Mouse (Mus musculus) right cerebral cortex, adult 2 months (tissue): Measurements from ENCODE around the gene Olfr1444.

Source experiments
- DNase-seq, 2 experiments: peaks; one replicate each; pipeline ENCODE4 v3.0.0; 2021 to 2022; ENCODE audit warnings: low spot score in 2 of 2

The Olfr1444 gene

DNA sequence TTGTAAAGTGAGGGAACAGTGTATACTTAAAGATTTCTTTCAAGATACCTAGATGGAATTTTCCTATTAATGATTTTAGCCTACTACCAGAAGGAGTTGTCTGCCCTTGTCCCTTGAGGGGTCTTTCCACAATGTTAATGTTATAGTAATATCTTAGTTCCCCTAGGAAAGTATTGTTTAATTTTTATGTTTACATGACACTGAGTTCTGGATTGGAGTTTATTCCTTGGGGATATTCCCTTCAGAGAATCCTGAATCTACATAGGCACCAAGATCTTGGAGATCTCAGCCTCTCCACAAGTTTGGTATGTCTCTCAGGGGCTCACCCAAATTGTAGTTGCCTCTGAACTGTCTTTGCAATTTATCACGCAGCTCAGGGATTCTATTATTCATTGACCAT, at the start of gene Olfr1444:
Gene Olfr1444, plus strand, starts transcription at position 301 of the 400 bp plus-strand sequence.
- no peak for DNase-seq

DNA sequence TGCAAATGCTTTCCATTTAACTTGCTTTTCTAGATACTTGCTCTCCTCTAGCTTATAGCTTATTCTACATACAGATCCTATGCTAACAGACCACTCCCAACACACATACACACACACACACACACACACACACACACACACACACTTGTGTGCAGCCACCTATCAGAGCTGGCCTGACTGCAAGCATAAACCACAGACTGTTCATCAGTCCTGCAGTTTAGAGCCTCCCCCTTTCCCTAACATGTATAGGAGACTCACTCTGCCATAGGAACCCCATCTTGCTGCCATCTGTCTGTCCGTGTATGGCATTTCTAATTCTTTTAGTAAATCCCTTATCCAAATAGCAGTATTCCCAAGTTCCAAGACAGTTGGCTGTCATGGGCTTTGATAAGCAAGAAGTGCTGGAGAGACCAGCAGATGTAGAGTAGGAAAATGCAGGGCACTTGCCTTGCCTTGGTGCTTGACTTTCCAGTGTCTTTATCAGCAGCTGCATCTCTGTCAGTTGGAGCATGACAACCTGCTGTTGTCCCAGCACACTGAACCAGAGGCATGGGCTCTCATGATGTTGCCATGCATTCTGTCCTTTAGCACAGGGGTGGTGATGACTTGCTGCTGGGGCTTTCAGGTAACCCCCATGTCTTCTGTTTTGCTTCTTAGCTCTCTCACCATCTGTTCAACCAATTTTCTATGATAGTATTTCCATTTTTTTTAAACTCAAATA, 44.3 kb upstream of the Olfr1444 start:
- DNase-seq: no peak

DNA sequence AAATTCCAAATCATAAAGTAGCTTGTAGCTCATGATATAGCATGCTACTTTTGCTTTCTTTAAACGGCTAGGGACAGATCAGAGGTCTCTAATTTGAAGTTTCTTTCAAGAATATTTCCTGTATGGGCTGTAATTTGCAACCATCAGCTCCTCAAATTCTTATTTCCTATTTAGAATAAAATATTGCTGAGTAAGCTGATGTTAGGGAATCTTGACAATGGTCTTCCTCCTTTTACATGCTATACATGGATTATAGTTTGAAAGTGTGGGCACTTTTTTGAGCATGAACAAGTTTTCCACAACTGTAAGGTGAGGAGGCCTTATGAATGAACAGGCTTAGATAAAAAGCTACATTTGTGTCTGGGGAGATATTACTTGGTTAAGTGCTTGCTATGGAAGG, 43.2 kb upstream of the Olfr1444 start:
- DNase-seq: no peak

DNA sequence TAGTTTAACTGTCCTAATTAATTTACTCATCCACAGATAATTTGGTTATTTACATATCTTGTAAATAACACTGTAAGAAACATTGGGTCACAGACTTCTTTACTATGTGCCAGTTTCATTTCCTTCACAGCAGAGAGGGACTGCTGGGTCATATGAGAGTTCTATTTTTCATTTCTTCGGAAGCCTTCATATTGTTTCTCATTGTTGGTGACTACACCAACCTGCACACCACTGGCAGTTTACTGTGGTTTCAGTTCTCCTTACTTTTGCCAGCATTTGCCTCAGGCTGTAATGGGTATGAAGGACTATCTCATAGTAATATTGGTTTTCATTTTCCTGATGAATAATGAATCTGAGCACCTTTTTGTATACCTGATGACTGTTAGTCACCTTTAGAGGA, 38.6 kb upstream of the Olfr1444 start:
- DNase-seq: no peak

DNA sequence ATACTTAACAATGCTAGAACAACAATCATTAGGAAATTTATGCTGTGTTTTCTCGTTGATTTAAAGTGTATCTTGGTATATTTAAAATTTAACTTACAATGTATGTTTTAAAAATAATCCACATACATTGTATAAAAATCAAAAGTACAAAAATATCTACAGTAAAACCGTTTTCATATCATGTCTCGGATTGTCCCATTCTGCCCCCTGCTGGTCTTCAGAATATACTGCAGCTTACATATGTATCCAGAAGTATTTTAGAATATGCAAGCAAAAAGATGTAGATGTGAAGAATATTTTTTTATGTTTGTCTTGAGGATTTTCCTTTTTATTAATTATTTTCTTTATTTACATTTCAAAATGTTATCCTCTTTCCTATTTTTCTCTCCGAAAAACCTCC, 36.7 kb upstream of the Olfr1444 start:
- peak; percentile 20 to 27 for DNase-seq

DNA sequence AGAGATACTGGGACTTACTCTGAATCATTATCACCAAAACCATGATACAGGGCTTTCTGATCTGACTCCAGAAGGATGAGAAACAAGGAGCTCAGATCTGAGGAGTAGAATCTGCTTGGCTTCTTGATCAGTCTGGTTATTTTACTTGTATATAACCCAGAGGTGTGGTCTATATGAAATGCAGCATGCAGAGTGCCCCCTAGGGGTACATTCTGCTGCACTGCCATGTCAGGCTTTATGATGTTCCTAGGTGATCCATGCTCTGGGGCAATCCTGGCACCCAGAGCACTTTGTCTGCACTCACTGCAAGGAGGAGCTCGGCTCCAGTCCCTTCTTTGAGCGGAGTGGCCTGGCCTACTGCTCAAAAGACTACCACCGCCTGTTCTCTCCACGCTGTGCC, 32.5 kb upstream of the Olfr1444 start:
- no peak for DNase-seq

DNA sequence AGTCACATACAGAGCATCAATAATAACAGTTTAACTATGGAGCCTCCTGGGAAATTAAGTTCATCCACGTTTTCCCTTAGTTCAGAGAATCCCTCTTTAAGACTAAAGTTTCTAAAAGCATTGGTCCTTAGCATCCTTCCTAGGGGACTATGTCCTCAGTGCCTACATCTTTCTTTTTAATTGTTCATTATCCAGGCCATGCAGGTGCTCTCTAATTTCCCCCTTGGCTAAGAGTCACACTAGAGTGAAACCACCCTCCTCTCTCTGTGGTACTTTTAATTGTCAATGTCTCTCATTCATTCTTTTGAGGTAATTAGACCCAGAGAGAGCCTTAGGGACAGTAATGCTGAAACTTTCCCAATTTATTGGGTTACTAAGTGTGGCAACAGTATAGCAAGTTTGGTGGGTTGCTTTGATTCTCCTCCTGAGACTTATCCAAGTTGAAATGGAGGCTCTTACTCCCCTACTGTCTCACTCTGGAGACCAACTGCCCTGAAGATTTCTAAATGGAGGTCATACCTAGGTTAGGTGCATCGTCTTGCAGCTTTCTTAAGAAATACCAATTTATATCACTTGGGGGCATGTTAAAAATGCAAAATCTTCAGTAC, 26.2 kb upstream of the Olfr1444 start:
- no peak for DNase-seq

DNA sequence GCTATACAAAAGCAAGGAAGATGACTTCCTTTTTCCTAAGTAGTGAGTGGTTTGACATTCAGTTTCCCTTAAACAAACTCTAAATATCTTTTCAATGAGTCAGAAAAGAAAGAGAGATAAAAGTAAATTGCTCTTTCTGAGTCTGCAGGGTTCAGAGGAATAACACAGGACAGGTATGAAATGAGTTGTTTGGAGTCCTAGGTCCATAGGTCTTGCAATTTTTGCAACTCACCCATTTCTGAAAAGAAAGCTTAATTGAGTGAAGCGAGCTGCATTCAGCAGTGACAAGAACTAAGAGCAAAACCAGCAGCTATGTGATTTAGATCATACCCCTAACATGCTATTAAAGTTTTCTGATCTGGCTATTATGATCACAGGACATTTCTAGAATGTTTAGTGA, 25.5 kb upstream of the Olfr1444 start:
- DNase-seq: no peak

DNA sequence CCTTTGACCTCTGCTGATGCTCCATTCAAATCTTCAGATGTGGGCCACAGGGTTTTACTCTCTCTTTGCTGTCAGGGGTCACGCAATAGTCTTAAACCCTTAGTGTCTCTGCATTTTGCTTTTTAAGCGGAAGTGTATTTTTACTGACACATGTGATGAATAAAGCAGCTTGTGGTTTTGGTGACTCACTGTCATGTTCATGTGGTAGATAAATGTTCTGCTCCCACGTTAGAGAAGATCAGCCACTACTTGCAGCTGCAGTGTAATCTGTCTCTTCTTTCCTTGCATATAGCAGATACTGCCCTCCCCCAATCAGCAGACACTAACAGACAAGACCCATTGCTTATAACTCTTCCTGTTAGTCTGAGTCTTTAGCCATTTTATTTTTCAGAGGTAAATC, 23.5 kb upstream of the Olfr1444 start:
- DNase-seq: peak in 1 of 2 experiments; percentile 2

DNA sequence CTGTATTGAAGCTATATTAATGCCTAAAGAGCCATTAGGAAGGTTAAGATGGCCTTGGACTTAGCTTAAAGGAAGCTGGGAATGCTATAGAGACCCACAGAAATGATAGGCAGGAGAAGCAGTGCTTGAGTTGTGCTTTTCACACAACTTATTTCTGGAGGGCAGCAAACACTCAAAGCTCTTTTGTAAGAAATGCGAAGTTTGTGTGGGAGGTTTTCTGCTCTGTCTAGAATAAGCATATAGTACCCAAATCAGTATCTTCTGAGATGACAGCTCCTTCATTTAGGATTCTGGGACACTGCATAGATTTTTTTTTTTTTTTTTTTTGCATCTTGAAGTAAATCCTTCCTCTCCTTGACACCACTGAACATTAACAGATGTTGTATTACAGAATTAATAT, 18.6 kb upstream of the Olfr1444 start:
- DNase-seq: no peak

DNA sequence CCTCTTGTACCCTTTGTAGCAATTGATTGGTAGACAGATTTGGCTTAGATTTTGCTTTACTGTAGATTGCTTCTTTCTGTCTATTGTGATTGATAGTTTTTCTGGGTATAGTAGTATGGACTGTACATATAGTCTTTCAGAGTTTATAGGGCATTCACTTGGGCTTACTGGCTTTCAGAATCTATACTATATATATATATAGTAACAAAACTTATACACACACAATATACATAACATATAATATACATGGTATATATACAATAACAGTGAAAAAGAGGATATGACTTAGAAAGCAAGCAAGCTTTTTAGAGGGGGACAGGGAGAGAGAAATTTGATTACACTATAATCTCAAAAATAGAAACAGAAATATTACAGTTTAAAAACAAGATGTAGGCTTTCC, 10.7 kb upstream of the Olfr1444 start, which contains the start of gene Gm5244:
Gene Gm5244, plus strand, starts transcription at position 301 of the 400 bp plus-strand sequence.
- no peak for DNase-seq

DNA sequence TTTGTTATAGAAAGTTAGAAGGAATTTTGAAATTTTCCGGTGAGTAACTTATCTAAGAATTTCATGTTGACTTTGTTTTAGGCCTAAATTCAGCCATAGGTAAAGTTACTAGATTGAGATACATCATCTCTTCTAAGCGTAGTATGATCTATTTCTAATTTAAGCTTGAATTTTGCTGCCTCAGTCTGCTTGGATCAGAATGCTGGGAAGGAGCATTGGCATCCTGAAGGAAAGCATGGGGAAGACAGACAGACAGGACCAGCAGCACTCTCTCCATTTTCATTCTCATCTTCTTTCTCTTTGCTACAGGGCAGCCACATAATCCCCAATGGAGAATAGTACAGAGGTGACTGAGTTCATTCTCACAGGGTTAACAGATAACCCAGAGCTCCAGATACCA, 26.5 kb downstream of the Olfr1444 start, which contains the start of gene Olfr1445:
Gene Olfr1445, plus strand, starts transcription at position 301 of the 400 bp plus-strand sequence.
- DNase-seq: no peak

DNA sequence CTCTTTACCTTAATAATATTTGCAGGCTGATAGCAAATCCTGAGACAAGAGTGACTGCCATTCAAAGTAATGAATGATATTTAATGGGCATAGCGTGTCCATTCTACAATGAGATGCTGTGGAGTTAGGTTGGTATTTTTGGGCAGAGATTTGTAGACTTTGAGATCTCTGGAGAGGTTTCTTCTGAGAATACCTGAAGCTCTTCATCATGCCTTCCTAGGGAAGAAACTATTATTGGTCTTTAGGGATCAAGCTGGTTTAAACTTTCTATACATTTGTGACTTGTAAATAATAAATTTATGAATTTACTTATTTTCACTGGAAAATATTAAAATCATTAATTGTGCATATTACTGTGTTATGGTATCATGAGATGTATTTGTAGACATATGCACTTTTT, 36.3 kb downstream of the Olfr1444 start, which contains the start of gene Olfr1446:
Gene Olfr1446, minus strand, starts transcription at position 101 of the 400 bp plus-strand sequence.
- no peak for DNase-seq

DNA sequence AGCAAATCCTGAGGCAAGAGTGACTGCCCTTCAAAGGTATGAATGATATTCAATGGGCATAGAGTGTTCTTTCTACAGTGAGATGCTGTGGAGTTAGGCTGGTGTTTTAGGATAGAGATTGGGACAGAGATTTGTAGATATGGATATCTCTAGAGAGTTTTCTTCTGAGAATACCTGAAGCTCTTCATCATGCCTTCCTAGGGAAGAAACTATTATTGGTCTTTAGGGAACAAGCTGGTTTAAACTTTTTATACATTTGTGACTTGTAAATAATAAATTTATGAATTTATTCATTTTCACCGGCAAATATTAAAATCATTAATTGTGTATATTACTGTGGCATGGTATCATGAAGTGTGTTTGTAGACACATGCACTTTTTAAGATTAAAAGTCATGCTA, 46.6 kb downstream of the Olfr1444 start, which contains the start of gene Olfr1447:
Gene Olfr1447, minus strand, starts transcription at position 101 of the 400 bp plus-strand sequence.
- no peak for DNase-seq
